Mouse (Mus musculus): ENCODE data around the gene Mbtps1. TPM values are rescaled to one million over a fixed set of nuclear protein-coding genes. Genes with fewer than 3 reads are reported as not detected.

Gene Mbtps1
- 106 TPM in 2 replicates for polyA plus RNA-seq (2016; fragmentation: Nextera tagmentation; extraction: Ambion mirVana)

- Histone ChIP-seq H3K9me3 (no peaks in the 10 kb centered on the region), H3K4me3 (peak within 1 kb of the TSS; percentile 89), H3K36me3 (replicated peaks) (peaks cover 40% of the 10 kb centered on the region), H3K4me1 (peaks cover 19% of the 10 kb centered on the region), H3K27ac (peak within 1 kb of the TSS; percentile 95), H3K27me3 (ENCODE audit: poor library complexity, severe bottlenecking) (no peaks in the 10 kb centered on the region)
- WGBS: 7% methylated on average over 63 of the region's 63 CpGs
- peak; percentile 98 for DNase-seq (ENCODE audit: extremely low spot score, low spot score)
Observed at GRCm38 (mm10) chr8:119558603-119559401, at the start of gene Mbtps1. TSS of gene Mbtps1 (minus strand) at chr8:119558735.

DNA sequence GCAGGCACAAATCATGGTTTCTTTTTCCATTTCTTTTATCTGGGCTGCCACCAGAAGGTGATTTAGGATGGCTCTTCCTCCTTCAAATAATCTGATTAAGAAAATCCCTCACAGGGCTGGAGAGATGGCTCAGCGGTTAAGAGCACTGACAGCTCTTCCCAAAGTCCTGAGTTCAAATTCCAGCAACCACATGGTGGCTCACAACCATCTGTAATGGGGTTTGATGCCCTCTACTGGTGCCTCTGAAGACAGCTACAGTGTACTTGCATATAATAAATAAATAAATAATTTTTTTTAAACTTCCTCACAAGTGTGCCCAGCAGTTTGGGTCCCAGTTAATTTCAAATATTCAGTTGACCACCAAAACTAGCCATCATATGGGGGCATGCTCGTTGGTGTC lies 47.7 kb upstream of the Mbtps1 start:
- Histone ChIP-seq H3K9me3 (peaks cover 7% of the 10 kb centered on the region), H3K27ac (no peak overlapping the region), H3K4me1 (peaks cover 17% of the 10 kb centered on the region), H3K27me3 (ENCODE audit: poor library complexity, severe bottlenecking) (no peaks in the 10 kb centered on the region), H3K4me3 (no peak overlapping the region), H3K36me3 (replicated peaks) (peaks cover 17% of the 10 kb centered on the region)
- 90% methylated on average over 2 of the region's 2 CpGs for WGBS
- DNase-seq (ENCODE audit: extremely low spot score, low spot score): no peak

GRCm38 (mm10) chr8:119604996-119605395 lies 46.5 kb upstream of the Mbtps1 start, which contains the start of gene Taf1c:
TSS of gene Taf1c (minus strand) at chr8:119605222.
- peaks cover 17% of the 10 kb centered on the region for H3K4me1 ChIP-seq
- no peaks in the 10 kb centered on the region for H3K27me3 ChIP-seq (ENCODE audit: poor library complexity, severe bottlenecking)
- H3K36me3 ChIP-seq (replicated peaks): peaks cover 29% of the 10 kb centered on the region
- peak within 1 kb of the TSS; percentile 83 for H3K4me3 ChIP-seq
- peaks cover 7% of the 10 kb centered on the region for H3K9me3 ChIP-seq
- under 1% methylated on average over 23 of the region's 23 CpGs for WGBS
- DNase-seq (ENCODE audit: extremely low spot score, low spot score): peak; percentile 94
- H3K27ac ChIP-seq: peak within 1 kb of the TSS; percentile 85

DNA sequence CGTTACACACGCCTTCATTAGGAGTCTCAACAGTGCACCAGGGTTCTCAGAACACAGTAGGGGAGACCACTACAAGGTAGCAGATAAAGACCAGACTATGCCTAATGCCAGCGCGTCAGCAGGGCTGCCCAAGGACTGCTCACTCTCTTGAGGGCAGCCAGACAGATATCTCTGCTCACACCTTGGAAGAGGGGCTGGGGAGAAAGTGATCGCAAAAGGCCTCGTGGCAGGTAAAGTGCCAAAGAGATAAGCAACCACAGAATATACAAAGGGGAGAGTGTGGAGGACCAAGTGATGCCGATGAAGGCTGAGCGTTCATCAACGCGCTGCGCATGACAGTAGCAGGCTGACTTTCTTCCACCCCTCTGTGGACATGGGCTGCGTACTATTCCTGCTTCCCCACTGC lies 45.9 kb upstream of the Mbtps1 start:
- H3K9me3 ChIP-seq: peaks cover 7% of the 10 kb centered on the region
- peaks cover 17% of the 10 kb centered on the region for H3K4me1 ChIP-seq
- H3K27me3 ChIP-seq (ENCODE audit: poor library complexity, severe bottlenecking): no peaks in the 10 kb centered on the region
- no peak for DNase-seq (ENCODE audit: extremely low spot score, low spot score)
- WGBS: 49% methylated on average over 12 of the region's 12 CpGs
- H3K27ac ChIP-seq: peak overlapping the region; percentile 85
- peaks cover 35% of the 10 kb centered on the region for H3K36me3 ChIP-seq (replicated peaks)
- H3K4me3 ChIP-seq: peak overlapping the region; percentile 83

- H3K9me3 ChIP-seq: peaks cover 2% of the 10 kb centered on the region
- H3K36me3 ChIP-seq (replicated peaks): peaks cover 42% of the 10 kb centered on the region
- H3K4me3 ChIP-seq: peak overlapping the region; percentile 83
- peaks cover 17% of the 10 kb centered on the region for H3K4me1 ChIP-seq
- peak overlapping the region; percentile 85; the same call in 1 of the 2 replicates for H3K27ac ChIP-seq
- no peaks in the 10 kb centered on the region for H3K27me3 ChIP-seq (ENCODE audit: poor library complexity, severe bottlenecking)
- WGBS: 97% methylated on average over 4 of the region's 4 CpGs
- no peak for DNase-seq (ENCODE audit: extremely low spot score, low spot score)
Observed at GRCm38 (mm10) chr8:119603771-119604170, 45.2 kb upstream of the Mbtps1 start.

- Histone ChIP-seq H3K27ac (no peak overlapping the region), H3K4me1 (peaks cover 24% of the 10 kb centered on the region), H3K36me3 (replicated peaks) (peaks cover 2% of the 10 kb centered on the region), H3K9me3 (no peaks in the 10 kb centered on the region), H3K4me3 (no peak overlapping the region), H3K27me3 (ENCODE audit: poor library complexity, severe bottlenecking) (no peaks in the 10 kb centered on the region)
- DNase-seq (ENCODE audit: extremely low spot score, low spot score): no peak
- 93% methylated on average over 7 of the region's 7 CpGs for WGBS
Observed at GRCm38 (mm10) chr8:119591456-119591855, 32.9 kb upstream of the Mbtps1 start.

DNA sequence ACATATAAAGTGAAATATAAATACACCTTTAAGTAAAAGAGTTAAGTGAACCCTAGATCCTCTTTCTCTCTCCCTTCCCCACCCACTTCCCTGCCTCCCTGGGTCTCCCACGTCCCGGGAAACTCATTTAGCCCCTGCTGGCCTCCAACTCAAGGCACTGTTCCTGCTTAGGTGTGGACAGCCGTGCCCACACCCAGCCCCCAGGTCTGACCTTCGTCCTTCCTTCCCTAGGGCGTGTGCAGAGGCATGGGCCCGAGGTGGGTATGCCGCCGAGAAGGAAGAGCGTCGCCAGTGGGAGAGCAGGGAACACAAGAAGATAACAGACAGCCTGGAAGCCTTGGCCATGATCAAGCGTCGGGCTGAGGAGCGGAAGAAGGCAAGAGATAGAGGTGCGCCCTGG lies 31.8 kb upstream of the Mbtps1 start:
- WGBS: 86% methylated on average over 14 of the region's 14 CpGs
- DNase-seq (ENCODE audit: extremely low spot score, low spot score): no peak

GRCm38 (mm10) chr8:119588844-119589243 lies 30.3 kb upstream of the Mbtps1 start:
- WGBS: 35% methylated on average over 10 of the region's 10 CpGs
- no peaks in the 10 kb centered on the region for H3K9me3 ChIP-seq
- DNase-seq (ENCODE audit: extremely low spot score, low spot score): no peak
- no peak overlapping the region for H3K27ac ChIP-seq
- H3K4me1 ChIP-seq: peaks cover 17% of the 10 kb centered on the region
- H3K4me3 ChIP-seq: no peak overlapping the region
- no peaks in the 10 kb centered on the region for H3K36me3 ChIP-seq (replicated peaks)
- peaks cover 10% of the 10 kb centered on the region for H3K27me3 ChIP-seq (ENCODE audit: poor library complexity, severe bottlenecking)

More for the DNA sequence above, 31.8 kb upstream of the Mbtps1 start:
- Histone ChIP-seq H3K9me3 (no peaks in the 10 kb centered on the region), H3K27me3 (ENCODE audit: poor library complexity, severe bottlenecking) (peaks cover 9% of the 10 kb centered on the region), H3K36me3 (replicated peaks) (no peaks in the 10 kb centered on the region), H3K4me1 (peaks cover 29% of the 10 kb centered on the region), H3K4me3 (no peak overlapping the region), H3K27ac (no peak overlapping the region)

DNA sequence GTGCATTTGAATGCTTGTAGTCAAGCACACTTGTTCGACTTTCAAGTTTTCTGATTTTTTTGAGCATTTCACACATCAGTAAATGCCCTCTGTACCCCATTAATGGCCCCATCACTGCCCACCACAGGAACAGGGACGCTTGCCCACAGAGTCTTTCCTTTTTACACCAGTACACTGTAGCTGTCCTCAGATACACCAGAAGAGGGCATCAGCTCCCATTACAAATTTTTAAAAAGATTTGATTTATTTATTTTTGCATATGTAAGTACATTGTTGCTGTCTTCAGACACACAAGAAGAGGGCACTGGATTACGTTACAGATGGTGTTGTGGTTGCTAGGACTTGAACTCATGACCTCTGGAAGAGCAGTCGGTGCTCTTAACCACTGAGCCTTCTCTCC lies 29.8 kb upstream of the Mbtps1 start:
- no peaks in the 10 kb centered on the region for H3K9me3 ChIP-seq
- H3K4me1 ChIP-seq: peaks cover 17% of the 10 kb centered on the region
- no peaks in the 10 kb centered on the region for H3K36me3 ChIP-seq (replicated peaks)
- H3K4me3 ChIP-seq: no peak overlapping the region
- WGBS: 77% methylated on average over 4 of the region's 4 CpGs
- no peak for DNase-seq (ENCODE audit: extremely low spot score, low spot score)
- H3K27me3 ChIP-seq (ENCODE audit: poor library complexity, severe bottlenecking): peaks cover 10% of the 10 kb centered on the region
- H3K27ac ChIP-seq: no peak overlapping the region

GRCm38 (mm10) chr8:119585901-119586300 lies 27.4 kb upstream of the Mbtps1 start:
- H3K36me3 ChIP-seq (replicated peaks): no peaks in the 10 kb centered on the region
- peak overlapping the region; percentile 49 for H3K4me3 ChIP-seq
- no peak for DNase-seq (ENCODE audit: extremely low spot score, low spot score)
- peaks cover 10% of the 10 kb centered on the region for H3K27me3 ChIP-seq (ENCODE audit: poor library complexity, severe bottlenecking)
- peak overlapping the region; percentile 74 for H3K27ac ChIP-seq
- 14% methylated on average over 24 of the region's 24 CpGs for WGBS
- H3K9me3 ChIP-seq: no peaks in the 10 kb centered on the region
- peaks cover 16% of the 10 kb centered on the region for H3K4me1 ChIP-seq

GRCm38 (mm10) chr8:119580441-119581161 lies 22.1 kb upstream of the Mbtps1 start:
- 91% methylated on average over 5 of the region's 5 CpGs for WGBS
- DNase-seq (ENCODE audit: extremely low spot score, low spot score): no peak
- H3K27me3 ChIP-seq (ENCODE audit: poor library complexity, severe bottlenecking): peaks cover 46% of the 10 kb centered on the region

GRCm38 (mm10) chr8:119579096-119579495 lies 20.6 kb upstream of the Mbtps1 start:
- Histone ChIP-seq H3K4me3 (no peak overlapping the region), H3K36me3 (replicated peaks) (no peaks in the 10 kb centered on the region), H3K27me3 (ENCODE audit: poor library complexity, severe bottlenecking) (peaks cover 46% of the 10 kb centered on the region), H3K27ac (no peak overlapping the region), H3K4me1 (peaks cover 17% of the 10 kb centered on the region), H3K9me3 (no peaks in the 10 kb centered on the region)
- DNase-seq (ENCODE audit: extremely low spot score, low spot score): no peak
- WGBS: 48% methylated on average over 13 of the region's 13 CpGs

More at GRCm38 (mm10) chr8:119580441-119581161, 22.1 kb upstream of the Mbtps1 start:
- no peaks in the 10 kb centered on the region for H3K9me3 ChIP-seq
- H3K27ac ChIP-seq: no peak overlapping the region
- peaks cover 4% of the 10 kb centered on the region; the same call in 1 of the 2 replicates for H3K4me1 ChIP-seq
- H3K4me3 ChIP-seq: no peak overlapping the region
- H3K36me3 ChIP-seq (replicated peaks): no peaks in the 10 kb centered on the region

DNA sequence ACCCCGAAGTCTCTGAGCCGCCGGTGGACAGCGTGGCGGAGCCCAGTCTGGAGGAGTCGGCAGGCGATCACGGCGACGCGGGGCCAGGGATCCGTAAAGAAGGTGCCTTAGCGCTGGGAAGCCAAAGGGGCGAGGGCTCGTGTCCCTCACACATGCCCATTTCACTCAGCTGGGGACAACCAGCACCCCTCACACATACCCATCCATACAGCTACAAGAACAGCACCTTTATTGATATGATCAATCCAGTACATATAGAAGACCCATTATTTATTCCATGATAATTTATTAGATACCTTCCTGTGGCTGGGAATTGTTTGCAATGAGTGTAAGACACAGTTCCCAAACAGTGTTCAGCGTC lies 16.8 kb upstream of the Mbtps1 start:
- Histone ChIP-seq H3K4me3 (peak overlapping the region; percentile 94), H3K27ac (peak overlapping the region; percentile 93; the same call in 1 of the 2 replicates), H3K4me1 (peaks cover 31% of the 10 kb centered on the region), H3K36me3 (replicated peaks) (peaks cover 6% of the 10 kb centered on the region; the same call in 1 of the 2 replicates), H3K27me3 (ENCODE audit: poor library complexity, severe bottlenecking) (peaks cover 60% of the 10 kb centered on the region), H3K9me3 (no peaks in the 10 kb centered on the region)
- WGBS: 3% methylated on average over 16 of the region's 16 CpGs
- no peak for DNase-seq (ENCODE audit: extremely low spot score, low spot score)
